Mouse (Mus musculus): ENCODE data around the gene Dcaf12. TPM values are rescaled to one million over a fixed set of nuclear protein-coding genes. Genes with fewer than 3 reads are reported as not detected.

Dcaf12 gene
- 63.3 TPM for polyA plus RNA-seq (2017; shearing (Covaris generic))

DNA sequence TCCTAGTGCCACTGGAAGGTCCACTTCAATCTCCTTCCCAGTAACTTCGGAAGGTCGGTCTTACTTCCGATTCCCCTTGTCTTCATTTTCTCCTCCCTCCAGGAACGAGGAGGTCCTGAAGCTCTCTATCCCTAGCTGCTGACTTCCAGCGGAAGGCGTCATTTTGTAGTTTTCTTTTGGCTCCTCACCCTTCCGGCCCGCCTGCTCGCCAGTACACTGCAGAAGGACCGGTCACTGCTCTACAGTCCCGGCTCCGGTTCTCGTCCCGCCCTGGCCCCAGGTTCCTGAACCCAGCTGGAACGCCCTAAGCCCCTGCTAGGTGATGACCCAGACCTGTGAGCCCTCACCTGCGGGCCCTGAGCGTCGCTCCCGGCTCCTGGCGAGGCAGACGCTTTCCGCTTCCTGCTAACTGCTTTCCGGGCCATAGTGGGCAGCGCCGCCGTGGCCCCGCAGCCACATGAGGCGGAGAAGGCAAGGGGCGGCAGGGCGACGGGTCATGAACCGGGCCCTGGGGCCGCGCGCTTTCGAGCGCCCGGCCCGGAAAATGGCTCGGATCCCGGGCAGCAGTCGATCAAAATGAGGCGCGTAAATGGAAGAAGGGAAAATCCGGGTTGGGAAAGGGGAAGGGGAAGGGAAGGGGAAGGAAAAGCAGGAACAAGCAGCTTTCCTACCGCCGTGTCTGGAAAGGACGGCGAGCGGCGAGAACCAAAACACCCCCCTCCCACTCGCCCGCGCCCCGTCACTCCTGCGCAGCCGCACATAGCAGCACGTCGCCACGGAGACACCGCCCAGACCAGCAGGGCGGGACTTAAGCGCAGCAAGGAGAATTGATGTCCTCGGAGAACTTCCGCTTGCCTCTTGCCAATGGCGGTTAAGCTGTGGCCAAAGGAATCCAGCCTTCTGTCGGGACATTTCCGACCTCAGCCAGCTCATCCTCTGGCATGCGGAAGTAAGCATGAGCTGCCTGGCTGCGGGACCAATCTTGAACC lies at the start of gene Dcaf12:
Dcaf12 (minus strand) TSS at position 749 of the 989 bp plus-strand sequence.

DNA sequence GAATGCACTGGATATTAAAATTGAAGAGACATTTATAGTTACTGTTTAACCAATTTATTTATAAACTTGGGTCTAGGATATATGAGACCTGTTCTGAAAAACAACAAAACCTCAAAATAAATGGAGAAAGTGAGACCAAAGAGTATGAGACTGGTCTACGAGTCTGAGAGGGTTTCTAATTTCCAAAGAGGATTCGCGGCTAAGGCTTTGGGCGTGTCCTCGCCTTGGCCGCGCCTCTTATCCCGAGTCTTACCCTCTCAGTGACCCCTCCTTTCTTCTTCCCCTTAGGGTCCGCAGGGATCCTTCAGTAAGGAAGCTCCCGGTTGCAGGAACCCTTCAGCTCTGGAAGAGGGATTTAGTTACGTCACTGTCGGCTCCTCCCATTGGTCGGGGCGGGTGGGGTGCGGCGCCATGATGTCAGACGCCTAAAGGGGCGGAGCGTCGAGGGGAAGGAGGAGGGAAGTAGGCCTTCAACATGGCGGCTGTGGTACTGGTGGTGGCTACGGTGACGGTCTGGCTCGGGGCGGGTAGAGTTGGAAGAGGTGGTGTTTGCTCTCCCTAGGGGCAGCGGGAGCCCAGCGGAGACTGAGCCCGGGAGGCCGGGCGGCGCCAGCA lies 34.0 kb upstream of the Dcaf12 start, which contains the start of gene Ubap1:
Ubap1 (plus strand) TSS at position 413 of the 615 bp plus-strand sequence.

DNA sequence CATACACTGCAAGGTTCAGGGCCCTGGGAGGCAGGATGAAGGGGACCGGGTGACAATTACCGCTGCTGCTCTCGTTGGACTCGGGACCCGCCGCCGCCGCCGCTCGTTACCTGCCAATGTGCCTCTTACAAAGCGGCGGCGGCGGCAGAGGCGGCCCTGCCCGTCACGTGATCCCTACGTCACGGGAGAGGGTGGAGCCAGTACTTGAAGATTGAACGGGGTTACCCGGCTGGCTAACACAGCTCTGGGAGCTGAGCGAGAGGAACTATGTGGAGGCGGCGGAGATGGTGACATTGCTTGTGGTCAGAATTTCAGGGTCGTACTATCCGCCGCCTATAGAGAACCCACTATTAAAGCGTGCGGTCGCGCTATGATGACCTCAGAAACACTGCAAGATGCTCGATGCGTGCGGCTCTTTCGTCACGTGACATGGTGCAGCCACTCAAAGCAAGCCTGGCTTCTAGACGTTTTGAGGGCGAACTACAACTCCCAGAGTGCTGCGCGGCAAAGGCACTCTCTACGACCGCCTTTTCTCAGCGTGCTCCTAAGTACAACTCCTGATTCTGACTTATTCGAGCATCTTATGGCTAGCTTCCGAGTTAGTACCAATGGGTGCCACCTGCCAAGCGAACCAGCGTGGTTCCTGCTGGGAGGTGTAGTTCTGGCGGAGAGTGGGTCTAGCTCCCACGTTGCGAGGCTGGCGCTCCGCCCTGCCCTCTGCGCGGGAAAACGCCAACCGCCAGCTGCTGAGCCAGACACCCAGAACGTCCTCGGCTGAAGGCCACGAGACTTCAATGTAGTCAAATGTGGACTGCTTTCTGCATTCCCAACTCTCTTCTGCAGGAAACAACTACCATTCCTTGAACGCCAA lies 39.5 kb downstream of the Dcaf12 start, which contains the start of gene Ubap2:
Ubap2 (minus strand) TSS at position 165 of the 871 bp plus-strand sequence.

Other genes starting within 250 kb of the Dcaf12 start
- 12.3 TPM for gene Aqp3, start 216.7 kb downstream of the Dcaf12 start, polyA plus RNA-seq (2017; shearing (Covaris generic))
- gene Nol6, start 190.4 kb downstream of the Dcaf12 start, polyA plus RNA-seq (2017; shearing (Covaris generic)), result 47.8 TPM
- gene Ube2r2, start 179.1 kb downstream of the Dcaf12 start, polyA plus RNA-seq (2017; shearing (Covaris generic)), result 131 TPM
- 84.1 TPM for gene Ubap2, start 39.7 kb downstream of the Dcaf12 start, polyA plus RNA-seq (2017; shearing (Covaris generic))
- 113 TPM for gene Ubap1, start 34.1 kb upstream of the Dcaf12 start, polyA plus RNA-seq (2017; shearing (Covaris generic))
- gene Kif24, start 150.0 kb upstream of the Dcaf12 start, polyA plus RNA-seq (2017; shearing (Covaris generic)), result 0.78 TPM
- 4.3 TPM for gene Nudt2, start 150.3 kb upstream of the Dcaf12 start, polyA plus RNA-seq (2017; shearing (Covaris generic))
- not detected for gene AI464131, start 188.2 kb upstream of the Dcaf12 start, polyA plus RNA-seq (2017; shearing (Covaris generic))
- gene 1110017D15Rik, start 202.4 kb upstream of the Dcaf12 start, polyA plus RNA-seq (2017; shearing (Covaris generic)), result not detected

All from naive thymus-derived CD4-positive, alpha-beta T cell, adult 5 months (primary cell).